Mouse (Mus musculus) c-Kit-positive CD71-positive TER-119-negative erythroid progenitor cells, embryonic 14.5 days (primary cell): ENCODE results near the gene Slc22a15.

ENCODE experiments used
- DNase-seq: peaks from one replicate; pipeline ENCODE4 v3.0.0-alpha.2; 2013; ENCODE audit warnings: low read depth

The Slc22a15 gene

GRCm38 (mm10) chr3:101812341-101812962, 111.8 kb downstream of the Slc22a15 start:
- DNase-seq: no peak

GRCm38 (mm10) chr3:101811931-101812330, 112.3 kb downstream of the Slc22a15 start:
- no peak for DNase-seq

DNA sequence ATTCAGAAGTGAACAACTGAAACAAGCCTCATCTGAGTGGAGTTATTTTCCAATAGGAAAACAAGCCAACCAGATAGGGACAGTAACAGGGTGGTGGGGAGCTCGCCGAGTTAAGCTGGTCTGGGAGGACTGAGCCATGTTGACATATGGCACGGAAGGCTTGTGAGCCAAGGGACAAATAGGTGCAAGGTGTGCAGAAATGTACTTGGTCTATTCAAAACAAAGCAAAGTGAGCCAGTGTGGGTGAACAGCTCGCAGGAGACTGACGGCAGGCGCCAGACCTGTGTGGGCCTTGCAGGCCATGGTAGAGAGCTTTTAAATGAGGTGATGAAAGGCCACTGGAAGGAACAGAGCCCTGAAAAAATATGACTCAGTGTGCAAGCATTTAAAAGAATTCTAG, 116.6 kb downstream of the Slc22a15 start:
- DNase-seq: no peak

DNA sequence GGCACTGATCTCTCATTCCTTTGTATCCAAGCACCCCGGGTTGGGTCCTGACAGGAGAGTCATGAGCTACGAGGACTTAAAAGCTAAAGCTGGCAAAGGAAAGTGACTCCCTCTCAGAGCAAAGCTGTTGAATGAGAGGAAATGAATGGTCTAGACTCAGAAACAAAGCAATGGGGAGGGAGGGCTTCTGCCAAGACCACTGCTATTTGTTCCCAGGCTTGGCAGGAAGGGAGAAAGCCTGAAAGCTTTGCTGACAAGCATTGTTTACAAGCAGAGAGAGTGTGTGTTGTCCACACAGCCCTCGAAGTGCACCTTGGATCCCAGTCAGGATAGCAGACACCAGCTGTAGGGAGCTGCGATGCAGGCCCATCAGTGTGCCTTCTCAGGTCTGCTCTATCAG, 117.3 kb downstream of the Slc22a15 start:
- no peak for DNase-seq

DNA sequence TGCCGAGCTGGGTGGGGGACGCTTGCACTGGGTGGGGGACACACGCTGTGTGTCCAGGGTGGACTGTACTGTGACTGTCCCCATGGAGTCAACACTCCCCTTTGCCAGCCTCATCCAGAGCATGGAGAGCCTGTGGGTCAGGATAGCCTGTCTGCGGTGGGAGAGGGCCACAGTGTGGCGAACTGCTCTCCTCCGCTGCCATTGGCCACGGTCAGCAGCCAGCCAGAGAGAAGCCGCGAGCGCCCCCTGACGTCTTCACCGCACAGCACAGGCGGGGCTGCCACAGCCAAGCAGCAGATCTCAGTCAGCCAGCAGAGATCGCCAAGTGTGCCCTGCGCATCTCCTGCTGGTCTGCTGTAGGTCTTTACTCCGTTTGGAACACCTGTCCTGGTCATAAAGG, 118.1 kb downstream of the Slc22a15 start:
- no peak for DNase-seq
